Mouse (Mus musculus) cerebellum, adult 11-12 months (tissue): ENCODE results near the gene Rmnd5b.
"Not testable (repeated sequence)": the region's sequence is repeated elsewhere in the genome, so short reads cannot be mapped to it uniquely, and the experiment has no call there.

Experiments
- DNase-seq: peaks from one replicate; pipeline ENCODE4 v3.0.0; 2022

The Rmnd5b gene

GRCm38 (mm10) chr11:51620084-51620483, 15.6 kb downstream of the Rmnd5b start:
- DNase-seq: no peak

- peak; percentile 95 for DNase-seq
These were observed 16.2 kb downstream of the Rmnd5b start, which contains the start of gene Nhp2 for GRCm38 (mm10) chr11:51619409-51620060. Nhp2 (plus strand) TSS chr11:51619735.

GRCm38 (mm10) chr11:51618894-51619408, 16.7 kb downstream of the Rmnd5b start:
- no peak for DNase-seq

- peak; percentile 65 for DNase-seq
These were observed 18.0 kb downstream of the Rmnd5b start for GRCm38 (mm10) chr11:51617693-51618092.

- DNase-seq: not testable (repeated sequence)
These were observed 19.6 kb downstream of the Rmnd5b start for GRCm38 (mm10) chr11:51616113-51616512.

- DNase-seq: peak; percentile 31
These were observed 20.1 kb downstream of the Rmnd5b start for GRCm38 (mm10) chr11:51615601-51616000.

GRCm38 (mm10) chr11:51615129-51615528, 20.6 kb downstream of the Rmnd5b start:
- DNase-seq: no peak

GRCm38 (mm10) chr11:51614256-51614655, 21.4 kb downstream of the Rmnd5b start:
- DNase-seq: no peak

- not testable (repeated sequence) for DNase-seq
These were observed 25.8 kb downstream of the Rmnd5b start for GRCm38 (mm10) chr11:51609940-51610339.

- no peak for DNase-seq
These were observed 26.3 kb downstream of the Rmnd5b start for GRCm38 (mm10) chr11:51609266-51609909.

GRCm38 (mm10) chr11:51607096-51607738, 28.5 kb downstream of the Rmnd5b start:
- DNase-seq: no peak

GRCm38 (mm10) chr11:51606447-51607095, 29.1 kb downstream of the Rmnd5b start, which contains the start of gene Hnrnpab:
Hnrnpab (minus strand) TSS chr11:51606847.
- peak; percentile 97 for DNase-seq

GRCm38 (mm10) chr11:51605602-51606446, 29.9 kb downstream of the Rmnd5b start:
- DNase-seq: peak; percentile 81

- no peak for DNase-seq
These were observed 33.4 kb downstream of the Rmnd5b start for GRCm38 (mm10) chr11:51602253-51602652.

- no peak for DNase-seq
These were observed 38.1 kb downstream of the Rmnd5b start for GRCm38 (mm10) chr11:51597553-51597952.

GRCm38 (mm10) chr11:51595459-51596083, 40.1 kb downstream of the Rmnd5b start:
- no peak for DNase-seq

GRCm38 (mm10) chr11:51594715-51595350, 40.9 kb downstream of the Rmnd5b start:
- DNase-seq: no peak

- DNase-seq: no peak
These were observed 41.8 kb downstream of the Rmnd5b start for GRCm38 (mm10) chr11:51593849-51594248.

GRCm38 (mm10) chr11:51593368-51593767, 42.3 kb downstream of the Rmnd5b start:
- no peak for DNase-seq

- no peak for DNase-seq
These were observed 43.8 kb downstream of the Rmnd5b start for GRCm38 (mm10) chr11:51591915-51592314.

- no peak for DNase-seq
These were observed 44.5 kb downstream of the Rmnd5b start for GRCm38 (mm10) chr11:51591168-51591567.
